Comparison of ENCODE assay signal across 18 mouse cellular contexts in genomic region chr14:32784130-32784747, GRCm38 (mm10). TPM values are rescaled to one million over a fixed set of nuclear protein-coding genes. Genes with fewer than 3 reads are reported as not detected.
DNase-seq lines count a peak whose midpoint lies in the region; TF ChIP-seq lines count a peak whose summit lies in the region.
"Had no signal": no experiment of that assay in that cellular context is flagged by ENCODE, and none has a peak within 500 bp of the region (broad histone marks: within the 10 kb centered on the region; RNA-seq: fewer than 3 reads in every experiment).

No protein-coding gene starts in this region.

- H3K4me3 ChIP-seq in spleen, adult 2 months (ENCODE audit: extremely low read depth, insufficient read depth, insufficient read length) = no peak overlapping the region
- H3K4me3 ChIP-seq in small intestine, adult 2 months (ENCODE audit: low read depth, low read length) = no peak overlapping the region
- H3K4me3 ChIP-seq: embryonic facial prominence, embryonic 12.5 days; forebrain, embryonic 15.5 days; heart, adult 2 months; midbrain, embryonic 10.5 days; neural tube, embryonic 15.5 days had no signal

- DNase-seq in heart, adult 11 months = peak; percentile 94
- no peak for DNase-seq in heart, postnatal 4 days
- peak in 1 of 2 experiments; percentile 15 for DNase-seq in spleen, adult 2 months (ENCODE audit: low read depth in 1 of 2, low spot score in 2 of 2)
- DNase-seq in spleen, adult 12 weeks (ENCODE audit: low spot score) = no peak
- peak; percentile 5 to 11 for DNase-seq in heart, postnatal 36 days
- DNase-seq in retina, postnatal 1 day = no peak
- no peak for DNase-seq in gastrocnemius, adult 8-10 months (ENCODE audit: low spot score in 2 of 2)
- DNase-seq: cerebellum, adult 18-20 months; kidney, adult 8-10 months; liver had no signal

- intact Hi-C loops in heart, postnatal 36 days (cut with DNase I) = no loop called here

- TF ChIP-seq POLR2A in spleen, adult 2 months (IDR thresholded peaks at IDR 0.05; ENCODE audit: low read depth, low read length) = no peak
- TF ChIP-seq POLR2A in small intestine, adult 2 months (IDR thresholded peaks at IDR 0.05; ENCODE audit: low read depth, low read length) = no peak

- no peaks in the 10 kb centered on the region for H3K36me3 ChIP-seq in spleen, adult 2 months (ENCODE audit: control insufficient read depth, insufficient read depth, low read length)
- H3K36me3 ChIP-seq in small intestine, adult 2 months (ENCODE audit: control insufficient read depth, insufficient read depth, low read length) = no peaks in the 10 kb centered on the region
- H3K36me3 ChIP-seq: embryonic facial prominence, embryonic 12.5 days; forebrain, embryonic 15.5 days; midbrain, embryonic 10.5 days; neural tube, embryonic 15.5 days had no signal

- no peak for TF ChIP-seq CTCF in spleen, adult 2 months (IDR thresholded peaks at IDR 0.05; ENCODE audit: extremely low read depth, insufficient read depth, insufficient read length, insufficient replicate concordance)
- no peak for TF ChIP-seq CTCF in small intestine, adult 2 months (IDR thresholded peaks at IDR 0.05; ENCODE audit: extremely low read depth, insufficient read length, insufficient replicate concordance, low read depth, low read length)

- 8% methylated on average over 12 of the region's 12 CpGs for WGBS in spleen, adult 2 months
- 42% methylated on average over 12 of the region's 12 CpGs for WGBS in small intestine, adult 2 months

- peaks cover 9% of the 10 kb centered on the region; the same call in 1 of the 2 replicates for H3K4me1 ChIP-seq in spleen, adult 2 months (ENCODE audit: control insufficient read depth, insufficient read depth, insufficient read length)
- peaks cover 5% of the 10 kb centered on the region; the same call in 1 of the 2 replicates for H3K4me1 ChIP-seq in small intestine, adult 2 months (ENCODE audit: control insufficient read depth, insufficient read depth, insufficient read length, low read length)
- H3K4me1 ChIP-seq: embryonic facial prominence, embryonic 12.5 days; forebrain, embryonic 15.5 days; midbrain, embryonic 10.5 days; neural tube, embryonic 15.5 days had no signal

- H3K27ac ChIP-seq in spleen, adult 2 months (ENCODE audit: insufficient read depth, low read length) = peak overlapping the region; percentile 5; the same call in 1 of the 2 replicates
- H3K27ac ChIP-seq in small intestine, adult 2 months (ENCODE audit: insufficient read depth, low read depth, low read length) = peak overlapping the region; percentile 41
- H3K27ac ChIP-seq: embryonic facial prominence, embryonic 12.5 days; forebrain, embryonic 15.5 days; heart, adult 2 months; midbrain, embryonic 10.5 days; neural tube, embryonic 15.5 days had no signal

- no peaks in the 10 kb centered on the region for H3K27me3 ChIP-seq in spleen, adult 2 months (ENCODE audit: control insufficient read depth, insufficient read depth, low read length)
- no peaks in the 10 kb centered on the region for H3K27me3 ChIP-seq in small intestine, adult 2 months (ENCODE audit: control insufficient read depth, insufficient read depth, low read length)
- H3K27me3 ChIP-seq: embryonic facial prominence, embryonic 12.5 days; forebrain, embryonic 15.5 days; neural tube, embryonic 15.5 days had no signal

RNA-seq across cellular contexts. Expression of gene Tmem273, which starts 1.5 kb away (rescaled TPM):
- under 1 TPM in 1 of 2 experiments, not detected in 1; 0.57 TPM for total RNA-seq in heart, postnatal 4 days (2021)
- 3.6 and 5.6 TPM in 2 replicates for polyA plus RNA-seq in spleen, adult 2 months (2012; rRNA removed)
- under 1 TPM; 0.97 to 0.98 TPM for total RNA-seq in heart, postnatal 36 days (2021)
- 0.90 and 1.5 TPM in 2 replicates for polyA plus RNA-seq in small intestine, adult 2 months (2012; rRNA removed)
- total RNA-seq in gastrocnemius, adult 8-10 months (2022) = not detected

RNA-seq across cellular contexts. Expression of gene Fam170b, which starts 49.5 kb away (rescaled TPM):
- under 1 TPM in 1 of 2 experiments, not detected in 1; 0.16 TPM for total RNA-seq in heart, postnatal 4 days (2021)
- polyA plus RNA-seq in spleen, adult 2 months (2012; rRNA removed) = 0.05 TPM in 1 of 2 replicates, not detected in the other
- total RNA-seq in heart, postnatal 36 days (2021) = under 1 TPM in 1 of 2 experiments, not detected in 1; 0.17 TPM
- polyA plus RNA-seq in small intestine, adult 2 months (2012; rRNA removed) = not detected in 2 replicates
- total RNA-seq in gastrocnemius, adult 8-10 months (2022) = under 1 TPM in 2 of 4 experiments, not detected in 2; 0.10 to 0.16 TPM
- total RNA-seq: heart, adult 2 months; layer of hippocampus, postnatal 10 days had no signal
- polyA plus RNA-seq: embryonic facial prominence, embryonic 12.5 days; forebrain, embryonic 15.5 days; midbrain, embryonic 10.5 days; neural tube, embryonic 15.5 days; urinary bladder, adult 2 months had no signal

Comparison
In these comparisons a context has a peak if more than half of its experiments do, and no peak if none do; other contexts are left out.
1. DNase-seq: peak in heart, adult 11 months (single experiment) and heart, postnatal 36 days (2 of 2); none in heart, postnatal 4 days (single experiment), spleen, adult 12 weeks (single experiment), retina, postnatal 1 day (single experiment) and gastrocnemius, adult 8-10 months (0 of 2).